Mouse (Mus musculus) MEL (cell line): ENCODE measurements at regions not wholly inside any gene's neighbourhood (a gene's known extent, or its start where the extent isn't known, plus 50 kb on each side); places are given as distances from the start of the nearest gene placed in this dataset.

ENCODE experiments used
- DNase-seq: peaks from one replicate; pipeline ENCODE4 v3.0.0; 2011; ENCODE audit warnings: low read depth, low spot score
- H3K27ac ChIP-seq: 2 replicates; pipeline ENCODE4 v1.5.1; 2012; ENCODE audit warnings: low read depth, mild to moderate bottlenecking, control low read depth, low read length, moderate library complexity; ENCODE audit not compliant: control insufficient read depth
- H3K27me3 ChIP-seq, 2 experiments: fragments of 150-350 bp in 1 of 2; sonication (generic) in 1 of 2; 2 replicates each; pipeline ENCODE4 v1.6.1; 2012; ENCODE audit warnings: low read length in 2 of 2, mild to moderate bottlenecking in 2 of 2, improper control_type of control experiment in 1 of 2, moderate library complexity in 1 of 2; ENCODE audit not compliant: insufficient read depth in 2 of 2, control insufficient read depth in 1 of 2
- H3K36me3 ChIP-seq, 2 experiments: 2 replicates each; pipeline ENCODE4 v1.6.1; 2012 to 2014; ENCODE audit warnings: low read length in 2 of 2, improper control_type of control experiment in 1 of 2, inconsistent platforms in 1 of 2, mild to moderate bottlenecking in 1 of 2; ENCODE audit not compliant: insufficient read depth in 2 of 2, control insufficient read depth in 1 of 2
- H3K4me1 ChIP-seq, 2 experiments: fragments of 150-350 bp in 1 of 2; sonication (generic) in 1 of 2; 2 replicates each; pipeline ENCODE4 v1.6.1; 2012; ENCODE audit warnings: low read length in 2 of 2, improper control_type of control experiment in 1 of 2, mild to moderate bottlenecking in 1 of 2; ENCODE audit not compliant: insufficient read depth in 2 of 2, control insufficient read depth in 1 of 2
- H3K4me3 ChIP-seq, 2 experiments: fragments of 150-350 bp in 1 of 2; sonication (generic) in 1 of 2; 2 replicates each; pipeline ENCODE4 v1.5.1; 2012; ENCODE audit warnings: low read depth in 2 of 2, low read length in 2 of 2, mild to moderate bottlenecking in 2 of 2, moderate library complexity in 2 of 2, control low read depth in 1 of 2, improper control_type of control experiment in 1 of 2; ENCODE audit not compliant: control insufficient read depth in 1 of 2, insufficient read depth in 1 of 2
- H3K79me2 ChIP-seq: 2 replicates; pipeline ENCODE4 v1.6.1; 2012; ENCODE audit warnings: mild to moderate bottlenecking, low read length, moderate library complexity; ENCODE audit not compliant: control insufficient read depth, poor library complexity, insufficient read depth
- H3K9ac ChIP-seq: 2 replicates; pipeline ENCODE4 v1.6.1; 2012; ENCODE audit warnings: low read depth, mild to moderate bottlenecking, control low read depth, low read length, moderate library complexity; ENCODE audit not compliant: control insufficient read depth, poor library complexity, severe bottlenecking
- H3K9me3 ChIP-seq: fragments of 150-350 bp; sonication (generic); replicated peaks from 2 replicates; pipeline ENCODE4 v1.6.1; 2012; ENCODE audit warnings: mild to moderate bottlenecking, low read length, improper control_type of control experiment, moderate library complexity; ENCODE audit not compliant: insufficient read depth
- CHD1 ChIP-seq: IDR thresholded peaks from 2 replicates; pipeline ENCODE4 v1.6.1; 2012; ENCODE audit warnings: low read depth, mild to moderate bottlenecking, inconsistent platforms, low read length, improper control_type of control experiment
- ETS1 ChIP-seq: IDR thresholded peaks from 2 replicates; pipeline ENCODE4 v1.6.1; 2012; ENCODE audit warnings: low read depth, mild to moderate bottlenecking, inconsistent platforms, low read length, improper control_type of control experiment, moderate library complexity
- GATA1 ChIP-seq: IDR thresholded peaks from 2 replicates; pipeline ENCODE4 v1.6.1; 2011; ENCODE audit warnings: low read depth, low read length, improper control_type of control experiment
- HCFC1 ChIP-seq: IDR thresholded peaks from 2 replicates; pipeline ENCODE4 v1.6.1; 2012; ENCODE audit warnings: low read depth, mild to moderate bottlenecking, inconsistent platforms, low read length, improper control_type of control experiment, moderate library complexity
- MAFK ChIP-seq: IDR thresholded peaks from 2 replicates; pipeline ENCODE4 v1.6.1; 2011; ENCODE audit warnings: low read depth, mild to moderate bottlenecking, low read length, improper control_type of control experiment, borderline replicate concordance
- MAX ChIP-seq: IDR thresholded peaks from 2 replicates; pipeline ENCODE4 v1.6.1; 2011; ENCODE audit warnings: low read length, improper control_type of control experiment
- MAZ ChIP-seq: IDR thresholded peaks from 2 replicates; pipeline ENCODE4 v1.6.1; 2012; ENCODE audit warnings: low read depth, mild to moderate bottlenecking, inconsistent platforms, low read length, improper control_type of control experiment
- MEF2A ChIP-seq: IDR thresholded peaks from 2 replicates; pipeline ENCODE4 v1.6.1; 2014; ENCODE audit warnings: low read depth, mild to moderate bottlenecking, inconsistent platforms, low read length, improper control_type of control experiment; ENCODE audit not compliant: poor library complexity, insufficient replicate concordance, severe bottlenecking; ENCODE audit errors: extremely low read depth
- MXI1 ChIP-seq: IDR thresholded peaks from 2 replicates; pipeline ENCODE4 v1.6.1; 2011; ENCODE audit warnings: mild to moderate bottlenecking, low read depth, low read length, improper control_type of control experiment
- MYB ChIP-seq: IDR thresholded peaks from 2 replicates; pipeline ENCODE4 v1.6.1; 2011; ENCODE audit warnings: mild to moderate bottlenecking, low read depth, low read length, improper control_type of control experiment
- NELFE ChIP-seq: IDR thresholded peaks from 2 replicates; pipeline ENCODE4 v1.6.1; 2011; ENCODE audit warnings: low read depth, low read length, improper control_type of control experiment
- NRF1 ChIP-seq: IDR thresholded peaks from 2 replicates; pipeline ENCODE4 v1.6.1; 2014; ENCODE audit warnings: low read depth, mild to moderate bottlenecking, inconsistent platforms, low read length, improper control_type of control experiment, moderate library complexity; ENCODE audit not compliant: poor library complexity, insufficient read depth, severe bottlenecking
- POLR2A ChIP-seq, 2 experiments: IDR thresholded peaks; 2 replicates each; pipeline ENCODE4 v1.6.1; 2011 to 2012; ENCODE audit warnings: low read length in 2 of 2, mild to moderate bottlenecking in 2 of 2, control low read depth in 1 of 2, improper control_type of control experiment in 1 of 2, low read depth in 1 of 2, moderate library complexity in 1 of 2; ENCODE audit not compliant: control insufficient read depth in 1 of 2, insufficient read depth in 1 of 2, poor library complexity in 1 of 2
- TAL1 ChIP-seq: IDR thresholded peaks from 2 replicates; pipeline ENCODE4 v1.6.1; 2012; ENCODE audit warnings: mild to moderate bottlenecking, inconsistent platforms, low read length, moderate library complexity, mixed read lengths
- TBP ChIP-seq: IDR thresholded peaks from 2 replicates; pipeline ENCODE4 v1.8.0; 2011; ENCODE audit warnings: low read depth, low read length, improper control_type of control experiment
- TCF12 ChIP-seq: IDR thresholded peaks from 2 replicates; pipeline ENCODE4 v1.6.1; 2014; ENCODE audit warnings: low read depth, mild to moderate bottlenecking, inconsistent platforms, low read length, improper control_type of control experiment, moderate library complexity
- UBTF ChIP-seq: IDR thresholded peaks from 2 replicates; pipeline ENCODE4 v1.6.1; 2012; ENCODE audit warnings: low read depth, mild to moderate bottlenecking, inconsistent platforms, low read length, improper control_type of control experiment, moderate library complexity, borderline replicate concordance; ENCODE audit not compliant: insufficient read depth
- USF1 ChIP-seq: IDR thresholded peaks from 2 replicates; pipeline ENCODE4 v1.6.1; 2014; ENCODE audit warnings: low read depth, mild to moderate bottlenecking, inconsistent platforms, low read length, improper control_type of control experiment, moderate library complexity
- ZC3H11A ChIP-seq: IDR thresholded peaks from 2 replicates; pipeline ENCODE4 v1.6.1; 2012; ENCODE audit warnings: low read depth, mild to moderate bottlenecking, inconsistent platforms, low read length, improper control_type of control experiment
- ZKSCAN1 ChIP-seq: IDR thresholded peaks from 2 replicates; pipeline ENCODE4 v1.6.1; 2012; ENCODE audit warnings: low read depth, mild to moderate bottlenecking, inconsistent platforms, low read length, improper control_type of control experiment, moderate library complexity
- ZMIZ1 ChIP-seq: IDR thresholded peaks from 2 replicates; pipeline ENCODE4 v1.6.1; 2012; ENCODE audit warnings: low read depth, mild to moderate bottlenecking, inconsistent platforms, low read length, improper control_type of control experiment, moderate library complexity

DNA sequence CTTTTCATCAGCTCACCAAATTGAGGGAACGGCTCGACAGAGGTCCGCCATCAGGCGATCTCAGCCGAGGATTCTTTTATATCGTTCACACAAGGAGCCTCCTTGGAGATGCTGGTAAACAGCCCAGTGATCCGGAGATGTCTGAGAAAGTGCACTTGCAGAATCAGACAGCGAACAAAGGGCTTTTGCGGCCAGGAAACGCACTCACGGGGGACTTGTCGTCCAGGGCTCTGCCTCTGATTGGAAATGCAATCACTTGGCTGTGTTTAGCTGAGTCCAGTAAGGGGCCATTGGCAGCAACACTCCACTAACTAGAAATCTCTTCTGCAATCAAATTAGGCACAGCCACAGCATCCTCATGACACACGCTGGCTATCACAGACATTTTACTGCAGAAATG lies 232.3 kb upstream of the Mphosph6 start:
- no peak overlapping the region for H3K9ac ChIP-seq
- TF ChIP-seq USF1 (no peak), NRF1 (no peak), TAL1 (no peak), MAFK (no peak), TCF12 (no peak)
- TF ChIP-seq, all 39 proteins: peak for 0
- Histone ChIP-seq H3K27ac (no peak overlapping the region), H3K79me2 (no peaks in the 10 kb centered on the region), H3K4me1 (no peaks in the 10 kb centered on the region), H3K27me3 (no peaks in the 10 kb centered on the region), H3K36me3 (no peaks in the 10 kb centered on the region), H3K9me3 (no peaks in the 10 kb centered on the region), H3K4me3 (no peak overlapping the region)
- no peak for DNase-seq

DNA sequence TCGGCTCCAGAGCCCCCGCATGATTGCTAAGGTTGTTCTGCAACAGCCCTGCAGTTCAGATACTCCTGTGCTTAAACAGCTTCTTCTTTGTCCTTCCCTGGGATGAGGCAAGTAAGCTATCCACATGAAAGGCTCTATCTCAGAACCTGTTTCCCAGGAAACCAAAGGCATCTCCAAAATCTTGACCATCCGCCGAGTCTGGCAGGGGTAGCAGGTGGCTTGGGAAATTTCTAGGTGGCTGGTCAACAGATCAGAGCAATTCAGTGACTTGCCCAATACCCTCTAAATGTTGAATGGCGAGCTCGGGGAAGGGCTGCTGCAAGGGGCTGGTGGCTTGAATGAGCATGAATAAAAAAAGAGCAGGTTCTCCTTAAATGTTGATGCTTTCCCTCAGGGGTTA lies 229.7 kb upstream of the Mphosph6 start:
- TF ChIP-seq CHD1 (no peak), ZKSCAN1 (no peak), NELFE (no peak), MAX (no peak), HCFC1 (no peak), MAZ (no peak), TBP (no peak), POLR2A (IDR thresholded peaks at IDR 0.05; ENCODE audit: control insufficient read depth in 1 of 2, insufficient read depth in 1 of 2, low read depth in 1 of 2, low read length in 2 of 2, poor library complexity in 1 of 2) (no peak), UBTF (no peak), MYB (no peak), MEF2A (no peak), ZMIZ1 (no peak), GATA1 (no peak), ETS1 (no peak), MXI1 (no peak), ZC3H11A (no peak), NRF1 (no peak)
- H3K36me3 ChIP-seq: no peaks in the 10 kb centered on the region
- H3K4me3 ChIP-seq: no peak overlapping the region
- H3K79me2 ChIP-seq: no peaks in the 10 kb centered on the region
- no peak overlapping the region for H3K27ac ChIP-seq
- H3K4me1 ChIP-seq: no peaks in the 10 kb centered on the region
- H3K9me3 ChIP-seq: no peaks in the 10 kb centered on the region
- H3K9ac ChIP-seq: no peak overlapping the region
- H3K27me3 ChIP-seq: no peaks in the 10 kb centered on the region
- no peak for DNase-seq
